Mouse (Mus musculus) neural tube, embryonic 15.5 days (tissue): Measurements from ENCODE around the gene Srm. TPM values are rescaled to one million over a fixed set of nuclear protein-coding genes. Genes with fewer than 3 reads are reported as not detected.

ENCODE experiments used
- ATAC-seq: fragments of 200-750 bp; cut with Nextera tagmentation; 2 replicates; pipeline ENCODE4 v1.8.0; 2017; ENCODE audit warnings: mild to moderate bottlenecking, moderate TSS enrichment, moderate library complexity; ENCODE audit not compliant: low FRiP score
- H3K27ac ChIP-seq: fragments of 300-500 bp; sonication (generic); replicated peaks from 2 replicates; pipeline ENCODE4 v1.5.1; 2015; ENCODE audit warnings: mild to moderate bottlenecking, inconsistent platforms
- H3K27me3 ChIP-seq: fragments of 300-500 bp; sonication (generic); replicated peaks from 2 replicates; pipeline ENCODE4 v1.6.1; 2015; ENCODE audit warnings: inconsistent platforms
- H3K36me3 ChIP-seq: fragments of 300-500 bp; sonication (generic); 2 replicates; pipeline ENCODE4 v1.6.1; 2015; ENCODE audit warnings: inconsistent platforms
- H3K4me1 ChIP-seq: fragments of 300-500 bp; sonication (generic); 2 replicates; pipeline ENCODE4 v1.6.1; 2015; ENCODE audit warnings: inconsistent platforms
- H3K4me2 ChIP-seq: fragments of 300-500 bp; sonication (generic); 2 replicates; pipeline ENCODE4 v1.6.1; 2015; ENCODE audit warnings: inconsistent platforms, mild to moderate bottlenecking, moderate library complexity
- H3K4me3 ChIP-seq: fragments of 300-500 bp; sonication (generic); replicated peaks from 2 replicates; pipeline ENCODE4 v1.5.1; 2015; ENCODE audit warnings: mild to moderate bottlenecking, inconsistent platforms
- H3K9ac ChIP-seq: fragments of 300-500 bp; sonication (generic); replicated peaks from 2 replicates; pipeline ENCODE4 v1.6.1; 2015; ENCODE audit warnings: mild to moderate bottlenecking, inconsistent platforms
- H3K9me3 ChIP-seq: fragments of 300-500 bp; sonication (generic); replicated peaks from 2 replicates; pipeline ENCODE4 v1.6.1; 2016; ENCODE audit warnings: inconsistent platforms
- WGBS: fragments of 180-500 bp; shearing (Covaris S2); methylation state at CpG from one replicate; pipeline ENCODE4 v1.1.7; 2015; ENCODE audit warnings: mixed read lengths; 5-methylcytosine and 5-hydroxymethylcytosine counted together
- polyA plus RNA-seq: library from polyadenylated mRNA; unstranded; fragments of >200 nt; fragmentation: Nextera tagmentation; extraction: Ambion mirVana; gene quantifications from 2 replicates; pipeline ENCODE4 v1.2.1, GENCODE M21; 2015

Srm gene
- polyA plus RNA-seq, 1 experiment from 2014 or later = 198 TPM

DNA sequence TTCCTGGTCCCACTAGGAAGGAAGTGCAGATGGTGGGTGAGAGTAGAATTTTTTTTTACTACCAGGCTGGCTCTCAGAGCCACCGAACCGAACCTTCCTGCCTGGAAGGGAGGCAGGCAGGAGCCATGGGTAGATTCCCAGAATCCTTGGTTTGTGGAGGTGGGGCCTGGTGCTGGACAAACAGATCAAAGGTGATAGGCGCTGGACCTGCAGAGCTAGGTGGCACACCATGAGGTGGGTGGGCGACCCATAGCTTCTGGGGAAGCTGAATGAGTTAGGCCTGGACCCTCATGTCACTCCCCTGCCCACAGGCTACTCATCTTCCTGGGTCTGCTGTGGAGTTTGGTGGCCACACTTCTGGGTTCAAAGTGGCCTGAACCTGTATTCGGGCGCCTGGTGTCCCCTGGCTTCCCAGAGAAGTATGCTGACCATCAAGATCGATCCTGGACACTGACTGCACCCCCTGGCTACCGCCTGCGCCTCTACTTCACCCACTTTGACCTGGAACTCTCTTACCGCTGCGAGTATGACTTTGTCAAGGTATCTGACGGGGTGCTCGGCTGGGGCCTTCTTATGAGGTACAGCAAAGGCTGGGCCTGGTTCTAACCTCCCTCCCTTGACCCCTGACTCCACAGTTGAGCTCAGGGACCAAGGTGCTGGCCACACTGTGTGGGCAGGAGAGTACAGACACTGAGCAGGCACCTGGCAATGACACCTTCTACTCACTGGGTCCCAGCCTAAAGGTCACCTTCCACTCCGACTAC, 11.2 kb downstream of the Srm start, which contains the start of gene Masp2:
Gene Masp2, plus strand, starts transcription at position 198 of the 764 bp plus-strand sequence.
- WGBS = 94% methylated on average over 14 of the region's 14 CpGs
- H3K9me3 ChIP-seq = no peaks in the 10 kb centered on the region
- ATAC-seq = no peak

DNA sequence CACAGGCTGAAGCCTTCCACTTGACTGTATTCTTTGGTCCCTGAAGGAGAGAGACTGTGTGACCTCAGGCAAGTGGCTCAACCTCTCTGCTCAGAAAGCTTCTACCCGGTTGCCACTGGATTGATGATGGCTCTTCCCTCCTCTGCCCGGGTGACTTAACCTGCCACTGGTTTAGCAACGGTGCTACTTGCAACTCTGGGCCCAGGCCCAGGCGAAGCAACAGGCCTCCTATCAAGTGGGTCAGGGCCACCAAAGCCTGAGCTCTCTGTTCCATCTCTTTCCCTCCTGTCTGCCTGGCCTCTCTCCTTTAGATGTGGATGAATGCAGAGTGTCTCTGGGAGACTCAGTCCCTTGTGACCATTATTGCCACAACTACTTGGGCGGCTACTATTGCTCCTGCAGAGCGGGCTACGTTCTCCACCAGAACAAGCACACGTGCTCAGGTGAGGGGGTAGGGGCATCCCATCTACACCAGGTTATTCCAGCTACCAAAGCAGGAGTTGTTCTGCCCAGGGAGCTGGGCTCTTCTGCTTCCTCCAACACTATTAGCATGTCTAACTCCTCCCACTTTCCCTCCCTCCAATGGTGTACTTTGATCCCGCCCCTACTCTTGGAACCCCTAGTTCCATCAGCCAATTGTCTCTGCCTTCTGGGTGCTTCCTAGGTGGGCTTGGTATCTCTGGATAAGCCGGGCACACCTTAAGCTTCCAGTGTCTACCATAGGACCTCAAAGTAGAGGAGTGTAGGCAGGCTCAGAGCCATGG, 12.3 kb downstream of the Srm start:
- ATAC-seq = no peak
- Histone ChIP-seq H3K4me3 (no peak overlapping the region), H3K9me3 (no peaks in the 10 kb centered on the region), H3K9ac (no peak overlapping the region), H3K36me3 (0 out of 2 replicates have a peak, but pooled peaks cover 6% of the 10 kb centered on the region), H3K27me3 (no peaks in the 10 kb centered on the region), H3K4me1 (no peaks in the 10 kb centered on the region), H3K4me2 (no peak overlapping the region), H3K27ac (no peak overlapping the region)
- WGBS = 73% methylated on average over 10 of the region's 10 CpGs

More for the DNA sequence above, 11.2 kb downstream of the Srm start, which contains the start of gene Masp2:
- Histone ChIP-seq H3K4me2 (no peak within 1 kb of the TSS), H3K27me3 (no peaks in the 10 kb centered on the region), H3K36me3 (peaks cover 11% of the 10 kb centered on the region; the same call in 1 of the 2 replicates), H3K4me1 (no peaks in the 10 kb centered on the region), H3K4me3 (no peak within 1 kb of the TSS), H3K9ac (no peak within 1 kb of the TSS), H3K27ac (no peak within 1 kb of the TSS)

DNA sequence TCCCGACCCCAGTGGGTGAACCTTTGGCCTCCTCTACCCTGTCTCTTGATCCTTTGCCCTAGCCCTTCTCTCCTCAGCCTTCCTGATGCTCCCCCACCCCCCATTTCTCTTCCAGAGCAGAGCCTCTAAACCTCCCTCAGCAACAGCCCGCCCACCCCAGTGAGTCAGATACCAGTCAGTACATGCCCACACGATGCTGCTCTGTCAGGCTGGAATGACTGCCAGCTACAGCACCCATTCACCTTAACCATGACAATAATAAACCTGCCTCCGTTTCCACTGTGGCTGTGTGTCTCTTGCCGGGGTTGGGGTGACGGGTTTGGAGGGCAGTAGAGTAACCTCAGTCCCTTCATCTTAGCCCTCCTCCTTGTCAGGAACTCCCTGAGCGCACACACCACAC, 12.8 kb downstream of the Srm start:
- 78% methylated on average over 7 of the region's 7 CpGs for WGBS

DNA sequence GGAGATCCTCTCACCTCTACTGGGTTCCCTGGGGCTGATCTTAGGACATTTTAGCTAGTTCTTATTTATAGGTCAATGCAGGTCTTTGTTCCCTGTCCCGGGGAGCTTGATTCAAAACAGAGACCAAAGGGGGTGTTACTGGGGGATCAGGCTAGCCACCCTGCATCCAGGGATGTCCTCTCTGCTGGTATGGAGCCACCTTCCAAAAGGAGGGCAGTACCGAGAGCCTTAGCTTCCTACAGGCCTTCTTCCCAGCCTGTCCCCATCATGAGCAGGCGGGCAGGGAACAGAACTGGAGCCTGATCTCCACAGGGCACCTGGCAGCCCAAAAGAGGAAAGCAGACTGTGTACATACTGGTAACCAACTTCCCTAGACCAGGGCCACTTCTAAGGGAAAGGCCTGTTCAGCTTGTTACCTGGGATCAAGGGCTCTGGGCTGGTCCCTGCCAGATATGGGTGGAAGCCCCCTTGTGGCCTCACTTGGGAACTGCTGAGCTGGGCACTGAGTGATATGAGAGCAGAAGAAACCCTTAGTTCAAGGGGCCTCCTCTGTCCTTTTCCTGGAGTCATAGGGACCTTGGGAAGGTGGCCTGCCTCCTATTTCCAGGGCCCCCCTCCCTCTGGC, 13.3 kb downstream of the Srm start:
- over 99% methylated on average over 3 of the region's 3 CpGs for WGBS
- H3K9me3 ChIP-seq = no peaks in the 10 kb centered on the region
- no peaks in the 10 kb centered on the region for H3K4me1 ChIP-seq
- no peak overlapping the region for H3K9ac ChIP-seq
- H3K27me3 ChIP-seq = no peaks in the 10 kb centered on the region
- no peak for ATAC-seq
- H3K4me2 ChIP-seq = no peak overlapping the region
- no peak overlapping the region for H3K4me3 ChIP-seq
- no peak overlapping the region for H3K27ac ChIP-seq
- H3K36me3 ChIP-seq = 0 out of 2 replicates have a peak, but pooled peaks cover 7% of the 10 kb centered on the region

More for the DNA sequence above, 12.8 kb downstream of the Srm start:
- no peak for ATAC-seq
- Histone ChIP-seq H3K27ac (no peak overlapping the region), H3K9me3 (no peaks in the 10 kb centered on the region), H3K27me3 (no peaks in the 10 kb centered on the region), H3K9ac (no peak overlapping the region), H3K4me3 (no peak overlapping the region), H3K4me2 (no peak overlapping the region), H3K36me3 (0 out of 2 replicates have a peak, but pooled peaks cover 6% of the 10 kb centered on the region), H3K4me1 (no peaks in the 10 kb centered on the region)

DNA sequence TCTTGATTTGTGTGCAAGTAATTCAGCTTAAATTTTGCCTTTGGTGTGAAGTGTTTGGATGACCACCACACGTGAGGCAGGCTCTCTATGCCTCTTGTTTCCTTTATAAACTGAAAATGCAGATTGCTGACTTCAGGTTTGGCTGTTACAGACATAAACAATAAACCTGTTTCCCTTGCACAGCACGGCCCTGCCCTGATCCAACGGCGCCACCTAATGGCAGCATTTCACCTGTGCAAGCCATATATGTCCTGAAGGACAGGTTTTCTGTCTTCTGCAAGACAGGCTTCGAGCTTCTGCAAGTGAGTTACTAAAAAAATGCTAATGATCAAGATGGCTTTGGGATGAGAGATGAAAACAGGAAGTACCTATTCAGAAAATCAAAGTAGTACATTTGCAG, 16.5 kb downstream of the Srm start:
- Histone ChIP-seq H3K36me3 (0 out of 2 replicates have a peak, but pooled peaks cover 15% of the 10 kb centered on the region), H3K9ac (no peak overlapping the region), H3K9me3 (no peaks in the 10 kb centered on the region), H3K27me3 (no peaks in the 10 kb centered on the region), H3K4me2 (no peak overlapping the region), H3K4me1 (peaks cover 3% of the 10 kb centered on the region), H3K4me3 (no peak overlapping the region), H3K27ac (no peak overlapping the region)
- WGBS = 25% methylated on average over 5 of the region's 5 CpGs
- no peak for ATAC-seq

DNA sequence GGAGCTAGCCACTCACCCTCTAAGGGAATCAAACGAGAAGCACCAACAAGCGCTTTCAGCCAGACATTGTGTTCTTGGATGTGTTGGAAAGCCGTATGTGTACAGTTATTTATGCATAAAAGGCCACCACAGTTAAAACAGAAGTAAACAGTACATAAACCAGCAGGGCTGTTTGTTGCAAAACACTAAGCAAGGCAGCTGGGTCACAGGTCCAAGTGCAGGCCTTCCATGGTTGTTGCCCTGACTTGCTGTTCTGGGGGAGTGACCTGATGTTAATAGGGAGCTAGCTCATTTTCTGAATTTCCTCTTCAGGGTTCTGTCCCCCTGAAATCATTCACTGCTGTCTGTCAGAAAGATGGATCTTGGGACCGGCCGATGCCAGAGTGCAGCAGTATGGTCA, 18.5 kb downstream of the Srm start:
- Histone ChIP-seq H3K4me3 (no peak overlapping the region), H3K9ac (no peak overlapping the region), H3K4me2 (no peak overlapping the region), H3K36me3 (peaks cover 21% of the 10 kb centered on the region), H3K27ac (no peak overlapping the region), H3K4me1 (peaks cover 16% of the 10 kb centered on the region), H3K27me3 (no peaks in the 10 kb centered on the region), H3K9me3 (no peaks in the 10 kb centered on the region)
- no peak for ATAC-seq
- 81% methylated on average over 5 of the region's 5 CpGs for WGBS

DNA sequence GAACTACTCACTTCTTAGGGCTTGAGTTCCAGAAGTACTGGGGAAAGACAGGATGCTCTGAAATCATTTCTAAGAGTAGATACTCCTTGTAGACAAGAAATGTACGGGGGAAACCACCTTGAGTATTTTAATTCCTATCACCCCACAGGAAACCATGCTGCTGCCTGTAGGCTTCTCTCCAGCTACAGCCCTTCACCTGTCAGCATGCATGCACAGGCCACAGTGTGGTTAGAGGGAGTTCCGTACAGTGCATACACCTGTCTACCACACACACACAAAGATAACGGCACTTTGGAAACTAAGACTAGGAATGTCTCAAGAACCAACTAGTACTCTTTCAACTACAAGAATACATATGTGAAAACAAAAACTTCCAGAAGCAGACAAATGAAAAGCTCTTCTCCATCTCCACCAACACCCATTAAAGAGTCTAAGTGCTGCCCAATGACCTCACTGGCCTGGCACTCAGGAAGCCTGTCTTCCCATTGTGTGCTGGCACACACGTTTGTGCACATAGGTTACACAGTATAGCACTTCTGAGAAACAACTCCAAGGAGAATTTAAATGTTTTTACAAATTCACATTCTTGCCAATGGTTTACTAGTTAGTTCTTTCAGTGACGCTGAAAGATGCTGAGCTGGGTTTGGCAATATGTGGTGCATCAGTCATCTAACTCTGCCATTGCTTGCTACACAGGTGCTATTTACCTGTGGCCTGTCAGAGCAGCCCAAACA, 19.5 kb downstream of the Srm start:
- no peak overlapping the region for H3K4me3 ChIP-seq
- H3K27me3 ChIP-seq = no peaks in the 10 kb centered on the region
- no peak for ATAC-seq
- peaks cover 16% of the 10 kb centered on the region for H3K4me1 ChIP-seq
- H3K4me2 ChIP-seq = no peak overlapping the region
- no peak overlapping the region for H3K9ac ChIP-seq
- 64% methylated on average over 5 of the region's 5 CpGs for WGBS
- no peak overlapping the region for H3K27ac ChIP-seq
- H3K9me3 ChIP-seq = no peaks in the 10 kb centered on the region
- H3K36me3 ChIP-seq = peaks cover 24% of the 10 kb centered on the region

DNA sequence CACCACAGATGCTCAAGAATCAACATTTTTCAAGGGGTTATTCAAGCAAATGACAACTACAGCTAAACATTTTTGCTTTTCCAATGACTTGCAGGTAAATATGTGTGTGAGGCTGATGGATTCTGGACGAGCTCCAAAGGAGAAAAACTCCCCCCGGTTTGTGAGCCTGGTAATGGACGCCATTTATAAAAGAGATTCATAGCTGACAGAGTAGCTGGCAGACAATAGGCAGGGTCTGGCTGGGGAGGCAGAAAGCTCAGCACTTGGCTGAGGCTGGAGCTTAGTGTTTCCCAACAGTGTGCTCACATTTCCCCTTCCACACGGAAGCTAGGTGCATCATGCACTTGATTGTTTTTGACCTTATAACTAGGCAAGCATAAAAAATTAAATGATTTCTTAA, 21.3 kb downstream of the Srm start:
- Histone ChIP-seq H3K4me2 (no peak overlapping the region), H3K4me3 (no peak overlapping the region), H3K27ac (peak overlapping the region; percentile 51; the same call in 1 of the 2 replicates), H3K4me1 (peaks cover 16% of the 10 kb centered on the region), H3K9me3 (no peaks in the 10 kb centered on the region), H3K9ac (no peak overlapping the region), H3K27me3 (no peaks in the 10 kb centered on the region), H3K36me3 (peaks cover 31% of the 10 kb centered on the region)
- WGBS = 14% methylated on average over 4 of the region's 4 CpGs
- ATAC-seq = peak; percentile 61

DNA sequence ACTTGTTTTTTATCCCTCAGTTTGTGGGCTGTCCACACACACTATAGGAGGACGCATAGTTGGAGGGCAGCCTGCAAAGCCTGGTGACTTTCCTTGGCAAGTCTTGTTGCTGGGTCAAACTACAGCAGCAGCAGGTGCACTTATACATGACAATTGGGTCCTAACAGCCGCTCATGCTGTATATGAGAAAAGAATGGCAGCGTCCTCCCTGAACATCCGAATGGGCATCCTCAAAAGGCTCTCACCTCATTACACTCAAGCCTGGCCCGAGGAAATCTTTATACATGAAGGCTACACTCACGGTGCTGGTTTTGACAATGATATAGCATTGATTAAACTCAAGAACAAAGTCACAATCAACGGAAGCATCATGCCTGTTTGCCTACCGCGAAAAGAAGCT, 22.4 kb downstream of the Srm start:
- WGBS = 34% methylated on average over 9 of the region's 9 CpGs

DNA sequence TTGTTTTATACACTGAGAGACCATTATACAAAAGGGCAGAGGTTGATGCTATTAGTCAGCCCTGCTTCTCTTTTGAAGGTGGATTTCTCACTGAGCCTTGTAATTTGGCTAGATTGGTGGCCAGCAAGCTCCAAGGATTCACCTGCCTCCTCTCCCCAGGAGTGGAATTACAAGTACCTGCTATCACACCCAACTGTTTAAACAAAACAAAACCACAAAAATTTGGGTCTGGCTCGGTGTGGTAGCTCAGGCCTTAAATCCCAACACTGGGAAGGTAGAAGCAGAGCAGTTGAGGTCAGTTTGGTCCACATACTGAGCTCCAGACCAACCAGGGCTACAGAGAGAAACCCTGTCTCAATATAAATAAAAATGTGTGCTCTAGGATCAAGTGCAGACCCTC, 28.5 kb downstream of the Srm start:
- 91% methylated on average over 1 of the region's 1 CpGs for WGBS
- no peak overlapping the region for H3K4me3 ChIP-seq
- H3K27ac ChIP-seq = no peak overlapping the region
- peaks cover 75% of the 10 kb centered on the region for H3K36me3 ChIP-seq
- no peaks in the 10 kb centered on the region for H3K27me3 ChIP-seq
- H3K9me3 ChIP-seq = no peaks in the 10 kb centered on the region
- no peak for ATAC-seq
- H3K4me1 ChIP-seq = peaks cover 14% of the 10 kb centered on the region
- no peak overlapping the region for H3K4me2 ChIP-seq
- no peak overlapping the region for H3K9ac ChIP-seq

More for the DNA sequence above, 22.4 kb downstream of the Srm start:
- Histone ChIP-seq H3K4me3 (no peak overlapping the region), H3K27ac (no peak overlapping the region; the same call in 1 of the 2 replicates), H3K4me2 (no peak overlapping the region), H3K9ac (no peak overlapping the region), H3K27me3 (no peaks in the 10 kb centered on the region), H3K4me1 (peaks cover 16% of the 10 kb centered on the region), H3K36me3 (peaks cover 38% of the 10 kb centered on the region), H3K9me3 (no peaks in the 10 kb centered on the region)
- no peak for ATAC-seq

DNA sequence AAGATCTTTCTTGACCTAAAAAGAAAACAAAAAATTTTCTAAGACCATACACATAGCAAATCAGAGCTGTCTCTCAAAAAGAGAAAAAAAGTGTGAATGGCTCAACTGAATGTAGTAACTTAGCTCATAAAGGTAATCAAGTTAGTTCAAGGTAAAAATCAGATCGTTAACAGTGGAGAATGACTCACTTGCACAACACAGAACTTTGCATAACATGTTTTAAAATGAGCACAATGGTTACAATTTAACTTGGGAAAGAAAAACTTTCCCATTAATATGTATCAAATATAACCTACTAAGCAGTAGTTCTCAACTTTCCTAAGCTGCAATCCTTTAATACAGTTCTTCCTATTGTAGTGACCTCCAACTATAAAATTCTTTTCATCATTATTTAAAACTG, 29.4 kb downstream of the Srm start:
- no peak for ATAC-seq
- peaks cover 75% of the 10 kb centered on the region for H3K36me3 ChIP-seq
- peaks cover 23% of the 10 kb centered on the region for H3K4me1 ChIP-seq
- no peak overlapping the region for H3K4me2 ChIP-seq
- no peak overlapping the region for H3K4me3 ChIP-seq
- no peaks in the 10 kb centered on the region for H3K9me3 ChIP-seq
- 98% methylated on average over 1 of the region's 1 CpGs for WGBS
- no peaks in the 10 kb centered on the region for H3K27me3 ChIP-seq
- no peak overlapping the region for H3K9ac ChIP-seq
- no peak overlapping the region for H3K27ac ChIP-seq
